Mouse (Mus musculus) B cell, adult 62 days (primary cell): Measurements from ENCODE around the gene Carmil2. TPM values are rescaled to one million over a fixed set of nuclear protein-coding genes. Genes with fewer than 3 reads are reported as not detected.

Source experiments
- total RNA-seq: library from RNA; stranded (reverse); gene quantifications from 4 replicates; pipeline ENCODE4 v1.2.4, GENCODE M21; 2023

The Carmil2 gene
- total RNA-seq: 141 to 151 TPM (median 147 TPM) in 4 replicates

GRCm38 (mm10) chr8:105685796-105686308 is at the start of gene Carmil2:
Gene Carmil2 (plus strand): TSS chr8:105686274.

GRCm38 (mm10) chr8:105636963-105637510 is 49.0 kb upstream of the Carmil2 start, which contains the start of gene Agrp:
Gene Agrp (minus strand): TSS chr8:105637393.

GRCm38 (mm10) chr8:105700966-105701824 is 15.1 kb downstream of the Carmil2 start, which contains the start of the genes Acd and Pard6a:
Gene Acd (minus strand): TSS chr8:105701102.
Gene Pard6a (plus strand): TSS chr8:105701148.

GRCm38 (mm10) chr8:105707498-105708403 is 21.7 kb downstream of the Carmil2 start, which contains the start of the genes 4933405L10Rik and Enkd1:
Gene 4933405L10Rik (plus strand): TSS chr8:105707655.
Gene Enkd1 (minus strand): TSS chr8:105708210.

Other genes starting within 250 kb of the Carmil2 start
- 0.48 to 1.0 TPM (median 0.79 TPM) in 3 of 4 replicates, not detected in the other for gene Tppp3, start 214.7 kb upstream of the Carmil2 start, total RNA-seq
- gene Zdhhc1, start 189.4 kb upstream of the Carmil2 start, total RNA-seq: 2.7 to 5.8 TPM (median 3.9 TPM) in 4 replicates
- 0.32 TPM in 1 of 4 replicates, not detected in the others for gene Hsd11b2, start 167.5 kb upstream of the Carmil2 start, total RNA-seq
- 111 to 118 TPM (median 113 TPM) in 4 replicates for gene Atp6v0d1, start 120.2 kb upstream of the Carmil2 start, total RNA-seq
- 26.0 to 30.1 TPM (median 27.9 TPM) in 4 replicates for gene Ripor1, start 81.0 kb upstream of the Carmil2 start, total RNA-seq
- gene Ctcf, start 49.7 kb upstream of the Carmil2 start, total RNA-seq: 184 to 204 TPM (median 191 TPM) in 4 replicates
- not detected in 4 replicates for gene Agrp, start 48.9 kb upstream of the Carmil2 start, total RNA-seq
- 96.4 to 110 TPM (median 104 TPM) in 4 replicates for gene Acd, start 14.8 kb downstream of the Carmil2 start, total RNA-seq
- 14.0 to 21.8 TPM (median 19.9 TPM) in 4 replicates for gene Pard6a, start 14.9 kb downstream of the Carmil2 start, total RNA-seq
- gene 4933405L10Rik, start 21.4 kb downstream of the Carmil2 start, total RNA-seq: not detected in 4 replicates
- gene Enkd1, start 21.9 kb downstream of the Carmil2 start, total RNA-seq: 2.0 to 3.9 TPM (median 3.7 TPM) in 4 replicates
- 0.94 to 2.8 TPM (median 1.7 TPM) in 4 replicates for gene Gfod2, start 72.4 kb downstream of the Carmil2 start, total RNA-seq
- 34.7 to 39.4 TPM (median 37.0 TPM) in 4 replicates for gene Ranbp10, start 141.1 kb downstream of the Carmil2 start, total RNA-seq
- gene Tsnaxip1, start 141.5 kb downstream of the Carmil2 start, total RNA-seq: 0.75 to 0.91 TPM (median 0.83 TPM) in 4 replicates
- 14.4 to 20.3 TPM (median 16.1 TPM) in 4 replicates for gene Cenpt, start 167.0 kb downstream of the Carmil2 start, total RNA-seq
- gene Thap11, start 168.9 kb downstream of the Carmil2 start, total RNA-seq: 12.8 to 17.1 TPM (median 14.2 TPM) in 4 replicates
- 18.1 to 38.7 TPM (median 36.1 TPM) in 4 replicates for gene Nutf2, start 174.3 kb downstream of the Carmil2 start, total RNA-seq
- gene Edc4, start 194.6 kb downstream of the Carmil2 start, total RNA-seq: 80.5 to 84.4 TPM (median 81.9 TPM) in 4 replicates
- 1.1 to 3.8 TPM (median 1.4 TPM) in 4 replicates for gene Nrn1l, start 207.3 kb downstream of the Carmil2 start, total RNA-seq
- gene Pskh1, start 214.2 kb downstream of the Carmil2 start, total RNA-seq: 23.0 to 24.7 TPM (median 23.5 TPM) in 4 replicates
- gene Ctrl, start 247.6 kb downstream of the Carmil2 start, total RNA-seq: 1.5 to 3.5 TPM (median 1.8 TPM) in 4 replicates